Mouse (Mus musculus) cerebellum, adult 2 months (tissue): ENCODE data around the gene Ptges2. TPM values are rescaled to one million over a fixed set of nuclear protein-coding genes. Genes with fewer than 3 reads are reported as not detected.

Experiments used
- DNase-seq, 2 experiments: peaks; one replicate each; pipeline ENCODE4 v3.0.0; 2021
- H3K27ac ChIP-seq: fragments of 200-500 bp; 2 replicates; pipeline ENCODE4 v1.5.1; 2012; ENCODE audit warnings: low read length, control low read depth, inconsistent platforms; ENCODE audit not compliant: insufficient read depth
- H3K27me3 ChIP-seq: fragments of 200-500 bp; 2 replicates; pipeline ENCODE4 v1.6.1; 2012; ENCODE audit warnings: inconsistent platforms, mild to moderate bottlenecking, low read length, moderate library complexity; ENCODE audit not compliant: control insufficient read depth, insufficient read depth
- H3K4me1 ChIP-seq: fragments of 200-500 bp; 2 replicates; pipeline ENCODE4 v1.6.1; 2011; ENCODE audit warnings: low read length; ENCODE audit not compliant: control insufficient read depth, insufficient read depth
- H3K4me3 ChIP-seq: fragments of 200-500 bp; replicated peaks from 2 replicates; pipeline ENCODE3; 2011; ENCODE audit warnings: mild to moderate bottlenecking, low read depth, low read length, control low read depth; ENCODE audit not compliant: insufficient read depth
- CTCF ChIP-seq: fragments of 200-500 bp; IDR thresholded peaks from 2 replicates; pipeline ENCODE4 v1.5.1; 2011; ENCODE audit warnings: low read depth, mild to moderate bottlenecking, control low read depth, low read length, moderate library complexity, borderline replicate concordance; ENCODE audit not compliant: insufficient read depth
- POLR2A ChIP-seq: fragments of 200-500 bp; IDR thresholded peaks from 2 replicates; pipeline ENCODE4 v1.6.1; 2011; ENCODE audit warnings: low read length, control low read depth, borderline replicate concordance; ENCODE audit not compliant: insufficient read depth
- WGBS: fragments of 180-500 bp; shearing (Covaris S2); methylation state at CpG from one replicate; pipeline ENCODE4 v1.1.7; 2018; 5-methylcytosine and 5-hydroxymethylcytosine counted together
- polyA plus RNA-seq: library from polyadenylated mRNA; depleted of rRNA; stranded (reverse); fragments of >200 nt; gene quantifications from 2 replicates; pipeline ENCODE4 v1.2.3, GENCODE M21; 2012

The Ptges2 gene
- polyA plus RNA-seq, 1 experiment, result 60.9 TPM

- peak overlapping the region; percentile 86 for H3K27ac ChIP-seq
- TF ChIP-seq CTCF (peak; percentile 83), POLR2A (peak; percentile 65)
- H3K4me1 ChIP-seq, result peaks cover 2% of the 10 kb centered on the region; the same call in 1 of the 2 replicates
- WGBS, result under 1% methylated on average over 53 of the region's 53 CpGs
- H3K4me3 ChIP-seq, result peak overlapping the region; percentile 78
- no peaks in the 10 kb centered on the region for H3K27me3 ChIP-seq
- peak; percentile 95 to 97 for DNase-seq
Measured at GRCm38 (mm10) chr2:32362817-32363340, 32.8 kb upstream of the Ptges2 start.

- no peak for DNase-seq
- peak overlapping the region; percentile 49; the same call in 1 of the 2 replicates for H3K27ac ChIP-seq
- peaks cover 2% of the 10 kb centered on the region; the same call in 1 of the 2 replicates for H3K4me1 ChIP-seq
- WGBS, result 4% methylated on average over 19 of the region's 19 CpGs
- no peaks in the 10 kb centered on the region for H3K27me3 ChIP-seq
- H3K4me3 ChIP-seq, result peak overlapping the region; percentile 78
- TF ChIP-seq POLR2A (no peak), CTCF (no peak)
Measured at GRCm38 (mm10) chr2:32363376-32364106, 32.2 kb upstream of the Ptges2 start.

GRCm38 (mm10) chr2:32364121-32364520 lies 31.6 kb upstream of the Ptges2 start:
- Histone ChIP-seq H3K27me3 (no peaks in the 10 kb centered on the region), H3K27ac (no peak overlapping the region), H3K4me3 (no peak overlapping the region), H3K4me1 (peaks cover 2% of the 10 kb centered on the region; the same call in 1 of the 2 replicates)
- TF ChIP-seq CTCF, result no peak
- TF ChIP-seq POLR2A, result no peak
- DNase-seq, result no peak
- WGBS, result 82% methylated on average over 8 of the region's 8 CpGs

GRCm38 (mm10) chr2:32367315-32367714 lies 28.4 kb upstream of the Ptges2 start:
- WGBS, result 93% methylated on average over 5 of the region's 5 CpGs
- TF ChIP-seq CTCF, result no peak
- no peak for TF ChIP-seq POLR2A

GRCm38 (mm10) chr2:32374191-32374590 lies 21.5 kb upstream of the Ptges2 start:
- no peak overlapping the region for H3K4me3 ChIP-seq
- 88% methylated on average over 10 of the region's 10 CpGs for WGBS
- DNase-seq, result no peak
- H3K27ac ChIP-seq, result no peak overlapping the region
- no peaks in the 10 kb centered on the region for H3K27me3 ChIP-seq
- no peaks in the 10 kb centered on the region for H3K4me1 ChIP-seq
- TF ChIP-seq CTCF (no peak), POLR2A (no peak)

More at GRCm38 (mm10) chr2:32367315-32367714, 28.4 kb upstream of the Ptges2 start:
- peaks cover 2% of the 10 kb centered on the region; the same call in 1 of the 2 replicates for H3K4me1 ChIP-seq
- no peak overlapping the region for H3K27ac ChIP-seq
- no peak for DNase-seq
- no peaks in the 10 kb centered on the region for H3K27me3 ChIP-seq
- no peak overlapping the region for H3K4me3 ChIP-seq

GRCm38 (mm10) chr2:32375317-32375940 lies 20.3 kb upstream of the Ptges2 start:
- H3K4me1 ChIP-seq, result peaks cover 1% of the 10 kb centered on the region; the same call in 1 of the 2 replicates
- no peak overlapping the region for H3K4me3 ChIP-seq
- DNase-seq, result no peak
- 86% methylated on average over 13 of the region's 13 CpGs for WGBS
- no peak overlapping the region for H3K27ac ChIP-seq
- TF ChIP-seq CTCF (no peak), POLR2A (no peak)
- H3K27me3 ChIP-seq, result no peaks in the 10 kb centered on the region

GRCm38 (mm10) chr2:32376963-32377362 lies 18.7 kb upstream of the Ptges2 start:
- H3K27me3 ChIP-seq, result no peaks in the 10 kb centered on the region
- WGBS, result 89% methylated on average over 10 of the region's 10 CpGs
- no peak for DNase-seq
- peaks cover 4% of the 10 kb centered on the region; the same call in 1 of the 2 replicates for H3K4me1 ChIP-seq
- no peak overlapping the region for H3K4me3 ChIP-seq
- H3K27ac ChIP-seq, result no peak overlapping the region
- TF ChIP-seq CTCF (no peak), POLR2A (no peak)
